Mouse (Mus musculus) yolk sac, embryonic 10.5 days (tissue): ENCODE measurements around the gene Laptm5.
A peak's percentile ranks its signal among the peaks of the same experiment; 100 is the strongest.

Experiments
- DNase-seq: peaks from one replicate; pipeline ENCODE4 v3.0.0-alpha.2; 2017; ENCODE audit warnings: low spot score

The Laptm5 gene

GRCm38 (mm10) chr4:130920951-130921693, 8.2 kb downstream of the Laptm5 start:
- no peak for DNase-seq

- DNase-seq = no peak
Observed at GRCm38 (mm10) chr4:130921986-130922385, 9.1 kb downstream of the Laptm5 start.

- DNase-seq = no peak
Observed at GRCm38 (mm10) chr4:130926274-130926673, 13.3 kb downstream of the Laptm5 start.

- no peak for DNase-seq
Observed at GRCm38 (mm10) chr4:130927821-130928220, 14.9 kb downstream of the Laptm5 start.

GRCm38 (mm10) chr4:130942644-130943043, 29.7 kb downstream of the Laptm5 start:
- no peak for DNase-seq

- no peak for DNase-seq
Observed at GRCm38 (mm10) chr4:130944112-130944511, 31.2 kb downstream of the Laptm5 start, which contains the start of gene Matn1. Gene Matn1 (plus strand): TSS chr4:130944385.

GRCm38 (mm10) chr4:130944779-130945178, 31.9 kb downstream of the Laptm5 start:
- no peak for DNase-seq

GRCm38 (mm10) chr4:130947094-130947647, 34.2 kb downstream of the Laptm5 start:
- no peak for DNase-seq

- DNase-seq = no peak
Observed at GRCm38 (mm10) chr4:130949821-130950384, 37.0 kb downstream of the Laptm5 start.

GRCm38 (mm10) chr4:130952531-130952930, 39.6 kb downstream of the Laptm5 start:
- no peak for DNase-seq

- DNase-seq = no peak
Observed at GRCm38 (mm10) chr4:130957156-130957555, 44.2 kb downstream of the Laptm5 start.

GRCm38 (mm10) chr4:130958812-130959211, 45.9 kb downstream of the Laptm5 start:
- DNase-seq = no peak

- DNase-seq = no peak
Observed at GRCm38 (mm10) chr4:130959678-130960077, 46.8 kb downstream of the Laptm5 start.

GRCm38 (mm10) chr4:130960118-130960734, 47.3 kb downstream of the Laptm5 start:
- peak; percentile 47 for DNase-seq

GRCm38 (mm10) chr4:130971278-130971677, 58.4 kb downstream of the Laptm5 start:
- DNase-seq = no peak

- no peak for DNase-seq
Observed at GRCm38 (mm10) chr4:130972421-130972829, 59.5 kb downstream of the Laptm5 start.

- DNase-seq = no peak
Observed at GRCm38 (mm10) chr4:130973332-130974263, 60.7 kb downstream of the Laptm5 start.

- DNase-seq = no peak
Observed at GRCm38 (mm10) chr4:130978981-130979380, 66.1 kb downstream of the Laptm5 start.

- DNase-seq = no peak
Observed at GRCm38 (mm10) chr4:130984416-130985182, 71.7 kb downstream of the Laptm5 start.
